Mouse (Mus musculus): ENCODE measurements around the gene Zcchc3.
A peak's percentile ranks its signal among the peaks of the same experiment; 100 is the strongest.

Gene Zcchc3

DNA sequence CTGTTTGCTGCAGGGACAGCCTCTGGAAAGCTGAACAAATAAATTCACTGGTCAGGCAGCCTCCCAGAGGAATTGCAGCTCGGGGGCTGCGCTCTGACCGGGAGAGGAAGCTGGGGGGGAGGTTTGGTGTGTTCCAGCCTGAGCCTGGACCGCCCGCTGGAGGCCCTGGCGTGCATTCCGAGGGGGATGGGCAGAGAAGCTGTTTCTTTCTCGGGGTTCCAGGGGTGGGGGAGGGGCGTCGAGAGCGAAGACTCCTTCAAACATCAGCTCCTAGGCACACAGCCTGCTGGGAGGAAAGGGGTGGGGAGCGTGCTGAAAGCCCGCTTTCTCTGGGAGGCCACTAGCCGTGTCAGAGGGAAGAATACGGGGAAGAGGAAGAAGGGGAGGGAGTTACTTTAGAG, 3.9 kb downstream of the Zcchc3 start:
- DNase-seq (ENCODE audit: low read depth, low spot score): no peak

DNA sequence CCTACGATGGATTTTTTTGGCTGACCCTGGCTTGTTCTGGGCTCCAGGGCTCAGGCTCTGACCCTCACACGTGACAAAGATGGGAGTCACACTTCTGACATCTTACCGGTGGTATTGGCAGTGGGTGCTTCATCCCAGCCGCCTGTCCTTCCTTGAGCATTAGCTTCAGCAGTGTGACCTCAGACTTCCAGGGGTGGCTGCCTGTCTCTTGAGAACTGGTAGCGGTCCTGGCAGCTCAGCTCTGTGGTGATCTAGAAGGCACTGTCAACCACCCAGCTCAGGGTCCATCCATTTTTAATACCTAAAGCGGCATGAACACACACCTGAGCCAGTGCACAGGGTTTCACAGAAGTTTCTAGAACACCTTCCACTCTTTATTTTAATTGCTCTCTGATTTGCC, 5.0 kb downstream of the Zcchc3 start:
- no peak for DNase-seq (ENCODE audit: low read depth, low spot score)

DNA sequence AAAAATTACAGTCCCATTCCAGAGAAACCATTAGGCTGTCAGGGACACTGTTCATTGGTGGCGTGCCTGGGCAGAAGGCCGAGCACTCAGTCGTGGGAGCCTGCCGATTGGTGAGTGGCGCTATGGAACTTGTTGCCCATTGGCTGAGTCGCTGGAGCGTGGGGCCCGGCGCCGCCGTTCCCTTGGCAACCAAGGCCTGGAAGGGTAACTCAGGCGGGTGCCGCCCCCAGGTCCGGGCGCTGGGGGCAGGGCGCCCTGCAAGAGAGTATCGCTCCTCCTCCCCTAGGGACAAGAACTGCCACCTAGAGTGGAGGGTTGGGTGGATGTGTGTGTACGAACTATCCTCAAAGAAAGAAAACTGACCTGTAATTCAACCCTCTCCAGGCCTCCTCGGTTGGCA, 8.7 kb downstream of the Zcchc3 start:
- peak; percentile 91 for DNase-seq (ENCODE audit: low read depth, low spot score)

DNA sequence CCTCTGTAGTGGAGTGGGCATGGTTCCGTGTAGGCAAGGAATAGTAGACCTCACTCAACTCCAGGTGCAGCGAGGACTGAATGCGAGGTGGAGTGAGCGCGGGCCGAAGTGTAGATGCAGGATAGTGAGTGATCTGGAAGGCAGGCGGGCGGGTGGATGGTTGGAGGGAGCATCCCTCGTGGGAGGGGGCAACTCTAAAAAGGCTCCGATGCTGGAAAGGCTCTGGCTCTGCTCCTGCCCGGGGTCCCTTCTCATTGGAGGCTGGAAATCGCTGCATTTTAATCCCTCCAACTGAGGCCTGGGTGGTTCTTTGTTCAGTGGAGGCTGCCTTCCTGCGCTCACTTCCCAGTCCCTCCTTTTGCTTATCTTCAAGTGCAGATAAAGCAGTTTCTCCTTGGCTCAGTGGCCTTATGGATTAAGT, 15.7 kb downstream of the Zcchc3 start:
- no peak for DNase-seq (ENCODE audit: low read depth, low spot score)

DNA sequence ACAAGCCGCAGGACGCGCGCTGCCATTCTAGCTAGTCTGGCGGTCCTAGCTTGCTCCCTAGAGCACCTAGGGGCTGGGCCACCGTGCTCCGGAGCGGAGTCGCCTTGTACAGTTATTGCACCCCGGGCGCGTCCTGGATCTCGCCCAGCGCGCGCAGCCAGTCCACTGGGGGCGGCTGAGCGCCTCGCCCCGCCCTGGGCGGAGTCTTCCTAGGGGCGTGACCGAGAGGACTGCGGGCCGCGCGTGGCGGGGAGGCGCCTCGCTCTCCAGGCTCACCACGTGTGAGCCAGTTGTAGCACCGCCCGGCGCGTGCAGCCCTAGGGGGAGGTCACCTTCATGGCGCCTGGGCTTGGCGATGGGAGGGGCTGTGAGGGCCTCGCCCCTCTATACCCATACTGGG, 16.1 kb downstream of the Zcchc3 start:
- no peak for DNase-seq (ENCODE audit: low read depth, low spot score)

DNA sequence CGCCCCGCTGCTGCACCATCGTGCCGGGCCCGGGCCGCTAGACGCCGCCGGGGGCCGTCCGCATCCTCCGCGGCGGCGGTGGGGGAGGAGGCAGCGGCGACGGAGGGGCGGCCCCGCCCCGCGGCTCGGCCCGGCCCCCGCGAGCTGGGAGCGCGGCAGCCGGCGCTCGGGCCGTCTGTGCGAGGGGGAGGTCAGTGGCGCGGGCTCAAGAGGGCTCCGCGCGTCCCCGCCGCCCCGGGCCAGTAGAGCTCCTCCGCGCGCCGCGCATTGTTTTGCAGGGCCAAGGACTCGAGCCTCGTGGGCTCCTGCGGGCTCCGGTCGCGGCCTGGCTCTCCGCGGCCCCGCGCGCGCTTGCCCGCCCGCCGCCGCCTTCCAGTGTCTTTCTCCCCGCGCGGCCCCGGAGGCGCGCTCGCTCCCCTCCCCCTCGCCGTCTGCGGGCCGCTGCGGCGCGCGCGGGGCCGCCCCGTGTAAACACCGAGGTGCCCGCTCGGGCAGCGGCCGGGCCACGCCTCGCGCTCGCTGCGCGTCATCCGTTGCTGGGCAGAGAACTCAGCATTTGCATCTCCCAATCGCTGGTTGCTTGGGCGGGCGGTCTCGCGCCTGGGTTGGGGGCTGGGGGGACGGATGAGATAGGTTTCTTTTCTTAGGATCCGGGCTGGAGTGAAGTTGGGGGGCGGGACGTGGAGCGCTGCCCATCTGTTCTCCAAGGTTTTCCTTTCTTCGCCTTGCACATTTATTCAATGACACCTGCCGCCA, 17.0 kb downstream of the Zcchc3 start, which contains the start of gene Sox12:
Sox12 (minus strand) TSS at position 384 of the 756 bp plus-strand sequence.
- no peak for DNase-seq (ENCODE audit: low read depth, low spot score)

DNA sequence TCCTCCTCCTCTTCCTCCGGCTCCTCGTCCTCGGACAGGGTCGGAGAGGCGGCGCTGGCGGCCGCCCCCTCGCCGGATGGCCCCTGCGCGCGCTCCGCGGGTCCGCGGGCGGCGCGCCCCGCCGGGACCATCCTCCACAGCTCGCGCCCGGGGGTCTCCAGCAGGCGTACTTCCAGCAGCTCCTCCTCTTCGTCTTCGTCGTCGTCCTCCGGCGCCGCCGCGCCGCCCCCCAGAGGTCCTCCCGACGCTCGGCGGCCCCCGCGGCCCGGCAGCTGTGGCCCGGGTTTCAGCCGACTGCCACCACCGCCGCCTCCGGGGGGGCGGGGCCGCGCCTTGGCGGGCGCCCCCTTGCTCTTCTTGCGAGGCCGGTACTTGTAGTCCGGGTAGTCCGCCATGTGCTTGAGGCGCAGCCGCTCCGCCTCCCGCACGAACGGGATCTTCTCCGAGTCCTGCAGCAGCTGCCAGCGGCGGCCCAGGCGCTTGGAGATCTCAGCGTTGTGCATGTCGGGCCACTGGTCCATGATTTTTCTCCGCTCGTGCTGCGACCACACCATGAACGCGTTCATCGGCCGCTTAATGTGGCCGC, 17.7 kb downstream of the Zcchc3 start:
- DNase-seq (ENCODE audit: low read depth, low spot score): no peak

DNA sequence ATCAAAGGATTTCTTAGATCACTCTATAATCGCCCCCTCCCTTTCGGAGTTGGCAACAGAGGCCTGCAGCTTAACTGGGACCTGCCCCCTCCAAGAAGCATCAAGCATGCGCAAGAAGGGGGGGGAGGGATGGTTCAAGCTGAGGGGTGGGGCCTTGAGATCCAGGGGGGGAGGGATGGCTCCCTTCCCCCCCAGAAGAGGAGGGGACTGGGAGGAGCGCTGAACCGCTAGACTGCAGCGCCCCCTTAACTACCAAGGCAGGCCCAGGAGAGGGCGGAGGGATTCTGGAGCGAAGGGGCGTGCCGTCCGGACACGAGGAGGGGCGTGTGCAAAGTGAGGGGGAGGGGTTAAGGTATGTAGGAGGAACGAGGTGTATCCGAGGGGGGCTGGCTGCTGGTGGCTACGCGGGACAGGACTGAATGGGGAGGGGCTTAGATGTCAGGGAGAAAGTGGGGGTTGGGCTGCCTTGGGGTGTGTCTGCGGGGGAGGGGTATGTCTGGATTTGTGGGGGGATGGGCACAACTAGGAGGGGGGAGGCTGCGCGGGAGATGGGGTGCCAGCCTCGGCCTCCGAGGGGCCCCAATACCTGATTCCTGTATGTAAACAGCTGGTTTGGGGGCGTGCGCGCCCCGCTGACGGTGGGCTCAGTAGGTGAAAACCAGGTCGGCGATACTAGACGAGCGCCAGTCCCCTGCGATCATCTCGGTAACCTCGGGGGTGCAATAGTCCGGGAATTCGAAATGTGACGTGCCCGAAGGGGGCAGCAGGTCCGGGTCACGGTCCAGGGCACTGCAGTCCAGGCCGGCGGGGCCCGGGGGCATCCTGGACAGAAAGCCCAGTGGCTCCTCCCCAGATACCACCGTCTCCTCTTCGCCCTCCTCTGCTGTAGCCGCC, 18.5 kb downstream of the Zcchc3 start:
- DNase-seq (ENCODE audit: low read depth, low spot score): no peak

DNA sequence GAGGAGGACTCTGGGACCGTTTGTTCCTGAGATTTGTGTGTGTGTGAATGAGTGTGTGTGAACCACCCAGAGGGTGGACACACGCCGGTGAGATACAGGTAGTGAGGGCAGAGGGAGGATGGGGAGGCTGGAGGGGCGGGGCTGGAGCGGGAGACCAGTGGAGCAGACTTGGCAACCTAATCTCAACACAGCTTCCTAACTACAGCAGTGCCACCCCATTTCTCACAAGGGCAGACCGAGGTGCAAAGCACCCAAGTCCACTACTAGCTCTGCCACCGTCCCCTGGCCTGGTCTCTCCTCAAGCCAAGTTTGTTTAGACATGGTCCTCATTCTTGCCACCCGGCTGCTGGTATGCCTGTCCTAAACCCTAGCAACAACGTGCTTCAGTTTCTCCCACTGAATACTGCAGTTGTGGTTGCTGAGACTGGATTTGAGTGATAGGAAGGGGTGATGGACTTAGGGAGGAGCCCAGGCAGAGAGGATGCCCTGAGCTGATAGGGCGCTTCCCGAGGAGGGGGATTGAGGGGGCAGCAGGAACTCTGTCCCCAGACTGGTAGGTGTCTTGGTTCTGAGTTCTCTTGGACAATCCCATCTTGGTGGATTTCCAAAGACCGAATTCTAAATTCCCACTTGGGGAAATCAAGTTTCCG, 19.4 kb downstream of the Zcchc3 start:
- DNase-seq (ENCODE audit: low read depth, low spot score): no peak

DNA sequence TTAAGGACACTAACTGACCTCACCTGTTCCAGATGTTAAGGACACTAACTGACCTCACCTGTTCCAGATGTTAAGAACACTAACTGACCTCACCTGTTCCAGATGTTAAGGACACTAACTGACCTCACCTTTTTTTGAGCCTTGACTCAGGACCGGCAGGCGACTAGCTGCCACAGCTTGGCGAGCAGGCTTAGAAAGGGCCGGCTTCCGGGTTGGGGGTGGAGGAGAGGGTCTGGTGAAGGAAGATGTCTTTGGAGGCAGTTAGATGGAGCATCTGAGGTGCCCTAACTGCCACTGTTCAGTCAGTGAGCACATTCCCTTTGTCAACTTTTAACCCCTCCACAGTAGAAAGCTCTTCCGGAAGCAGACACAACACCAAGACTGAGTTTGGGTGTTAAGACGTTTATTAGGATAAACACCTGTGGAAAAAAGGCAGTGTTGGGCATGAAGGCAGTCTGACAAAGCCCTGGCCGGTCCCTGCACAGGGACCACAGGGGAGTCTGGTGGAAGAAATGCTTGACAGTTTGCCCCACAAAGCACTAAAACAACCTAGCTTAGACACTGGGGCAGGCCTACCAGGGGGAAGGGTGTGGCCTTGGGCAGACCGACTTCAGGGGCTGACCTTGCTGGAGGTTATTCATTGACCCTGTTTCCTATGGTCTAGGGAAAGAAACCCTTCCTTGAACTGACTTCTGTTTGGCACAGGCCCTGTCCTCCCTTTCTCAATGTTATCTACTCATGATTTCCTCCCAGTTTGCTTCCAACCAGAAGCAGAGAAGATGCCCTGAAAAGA, 21.4 kb downstream of the Zcchc3 start:
- no peak for DNase-seq (ENCODE audit: low read depth, low spot score)

DNA sequence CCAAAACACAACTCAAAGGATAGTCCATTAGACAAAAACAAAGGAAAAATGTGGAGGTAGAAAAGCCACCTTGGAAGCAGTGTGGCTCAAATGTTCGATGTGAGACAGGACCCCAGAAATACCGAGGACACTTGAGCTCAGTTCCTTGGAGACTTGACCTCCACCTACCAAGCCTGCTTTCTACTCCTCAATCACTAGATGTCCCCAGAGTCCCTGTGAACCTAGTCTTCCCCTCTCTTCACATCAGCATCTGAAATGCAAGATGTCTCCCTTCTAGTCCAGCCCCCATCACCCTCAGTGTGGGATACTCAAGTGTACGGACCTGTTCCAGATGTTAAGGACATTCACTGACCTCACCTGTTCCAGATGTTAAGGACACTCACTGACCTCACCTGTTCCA, 22.0 kb downstream of the Zcchc3 start:
- DNase-seq (ENCODE audit: low read depth, low spot score): no peak

DNA sequence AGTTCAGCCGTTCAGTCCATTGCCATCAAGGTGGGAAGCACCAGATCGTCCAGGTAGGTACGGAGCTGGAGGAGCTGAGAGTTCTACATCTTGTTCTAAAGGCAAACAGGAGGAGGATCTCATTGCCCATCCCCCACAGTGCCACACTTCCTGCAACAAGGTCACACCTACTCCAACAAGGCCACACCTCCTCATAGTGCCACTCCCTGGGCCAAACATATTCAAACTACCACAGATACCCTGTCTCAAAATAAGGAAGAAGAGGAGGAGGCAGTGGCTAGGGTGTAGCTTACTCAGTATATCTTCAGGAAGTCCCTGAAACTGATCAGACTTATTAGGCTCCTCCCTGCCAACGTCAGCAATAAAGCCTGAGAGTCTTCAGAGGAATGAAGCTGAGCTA, 30.6 kb downstream of the Zcchc3 start:
- DNase-seq (ENCODE audit: low read depth, low spot score): no peak

DNA sequence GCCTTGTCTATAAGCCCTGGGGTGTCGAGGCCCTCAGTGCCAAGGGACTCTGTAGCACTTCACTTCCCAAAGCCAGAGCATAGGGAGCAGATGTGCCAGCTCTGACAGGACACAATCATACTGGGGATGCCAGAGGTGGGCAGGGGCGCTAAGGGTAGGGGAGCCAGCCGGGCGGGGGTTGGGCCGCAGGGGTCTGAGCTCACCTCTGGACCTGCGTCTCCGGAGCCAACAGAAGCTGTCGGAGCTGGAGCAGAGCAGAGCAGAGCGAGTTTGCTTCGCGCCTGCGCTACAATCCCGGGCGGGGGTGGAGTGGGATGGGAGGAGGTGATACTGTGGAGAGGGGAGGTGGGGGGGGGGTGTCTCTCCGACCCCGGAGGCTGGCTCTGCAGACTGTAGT, 38.5 kb downstream of the Zcchc3 start, which contains the start of gene Nrsn2:
Nrsn2 (minus strand) TSS at position 294 of the 397 bp plus-strand sequence.
- DNase-seq (ENCODE audit: low read depth, low spot score): no peak

DNA sequence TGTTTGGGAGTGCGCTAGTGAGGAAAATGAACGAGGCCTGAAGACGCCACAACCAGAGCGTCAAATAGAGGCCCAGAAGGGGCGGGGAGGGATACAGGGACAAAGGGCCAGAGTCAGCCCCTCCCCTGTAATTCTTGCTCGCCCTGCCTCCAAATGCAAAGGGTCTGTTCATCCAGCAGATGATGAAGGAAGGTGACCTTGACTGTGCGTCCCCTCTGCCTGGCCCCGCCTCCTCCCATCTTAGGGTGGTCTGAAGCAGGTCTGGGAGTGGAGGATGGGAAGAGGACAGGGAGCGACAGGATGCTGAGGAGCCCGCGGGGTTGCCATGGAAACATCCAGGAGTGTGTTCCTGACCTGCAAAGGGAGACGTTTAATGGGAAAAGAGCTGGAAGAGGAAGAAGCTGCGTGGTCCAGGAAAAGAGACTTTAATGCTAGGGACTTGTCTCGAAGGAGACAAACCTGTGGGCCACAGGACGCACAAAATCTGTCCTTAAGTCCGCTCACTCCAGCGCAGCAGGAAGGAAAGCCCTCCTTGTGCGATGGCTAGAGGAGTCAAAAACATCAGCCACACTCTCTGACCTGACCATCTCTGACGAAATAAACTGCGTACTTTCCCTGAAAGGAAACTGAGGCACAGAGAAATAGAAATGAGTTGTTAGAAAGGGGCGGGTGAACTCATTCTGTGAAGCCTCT, 39.0 kb downstream of the Zcchc3 start:
- DNase-seq (ENCODE audit: low read depth, low spot score): no peak

DNA sequence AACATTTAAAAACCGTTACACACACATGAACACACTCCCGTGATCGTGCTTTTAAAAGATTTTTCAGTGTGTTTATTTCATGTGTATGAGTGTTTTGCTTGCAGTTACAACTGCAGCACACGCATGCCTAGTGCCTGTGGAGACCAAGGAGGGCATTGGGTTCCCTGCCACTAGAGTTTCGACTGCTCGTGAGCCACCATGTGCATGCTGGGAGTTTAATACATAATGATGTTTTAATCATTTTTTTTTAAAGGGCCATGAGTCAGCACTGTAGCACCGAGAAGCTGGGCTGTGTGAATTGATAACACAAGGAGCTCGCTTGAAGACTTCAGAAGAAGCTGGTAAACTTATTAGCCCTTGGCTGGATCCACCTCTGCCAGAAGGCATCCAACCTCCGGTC, 41.3 kb downstream of the Zcchc3 start:
- no peak for DNase-seq (ENCODE audit: low read depth, low spot score)

DNA sequence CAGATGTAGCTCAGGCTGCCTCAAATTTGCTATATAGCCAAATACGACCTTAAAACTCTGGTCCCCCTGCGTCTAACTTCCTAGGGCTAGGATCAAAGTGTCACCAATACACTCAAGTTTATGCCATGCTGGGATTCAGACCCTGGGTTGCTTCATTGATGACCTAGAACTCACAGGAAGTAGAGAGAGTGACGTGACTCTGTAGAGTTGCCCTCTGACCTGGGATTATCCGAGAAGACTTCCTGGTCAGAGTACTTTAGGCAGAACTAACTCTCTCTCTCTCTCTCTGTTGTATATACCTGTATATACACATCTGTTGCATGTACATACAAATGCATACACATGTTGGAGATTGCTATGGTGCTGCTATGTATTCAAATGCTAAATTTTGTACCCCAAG, 42.2 kb downstream of the Zcchc3 start:
- no peak for DNase-seq (ENCODE audit: low read depth, low spot score)

DNA sequence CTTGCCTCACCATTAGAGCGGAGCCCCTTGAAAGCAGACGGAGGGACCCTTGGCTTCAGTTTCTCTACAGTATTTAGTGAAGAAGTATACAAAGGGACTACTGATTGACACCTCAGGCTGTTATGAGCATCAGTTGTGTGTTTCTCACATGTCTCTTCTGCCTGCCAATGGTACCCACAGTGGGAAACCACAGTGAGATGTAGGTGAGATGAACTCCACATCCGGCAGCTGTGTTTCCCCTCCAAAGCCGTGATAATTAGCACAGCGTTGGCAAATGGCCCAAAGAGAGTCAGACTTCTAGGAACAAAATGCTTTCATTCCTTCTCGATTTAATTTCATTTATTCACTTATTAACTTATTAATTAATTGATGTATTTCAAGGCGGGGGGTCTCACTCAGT, 42.7 kb downstream of the Zcchc3 start:
- DNase-seq (ENCODE audit: low read depth, low spot score): no peak

DNA sequence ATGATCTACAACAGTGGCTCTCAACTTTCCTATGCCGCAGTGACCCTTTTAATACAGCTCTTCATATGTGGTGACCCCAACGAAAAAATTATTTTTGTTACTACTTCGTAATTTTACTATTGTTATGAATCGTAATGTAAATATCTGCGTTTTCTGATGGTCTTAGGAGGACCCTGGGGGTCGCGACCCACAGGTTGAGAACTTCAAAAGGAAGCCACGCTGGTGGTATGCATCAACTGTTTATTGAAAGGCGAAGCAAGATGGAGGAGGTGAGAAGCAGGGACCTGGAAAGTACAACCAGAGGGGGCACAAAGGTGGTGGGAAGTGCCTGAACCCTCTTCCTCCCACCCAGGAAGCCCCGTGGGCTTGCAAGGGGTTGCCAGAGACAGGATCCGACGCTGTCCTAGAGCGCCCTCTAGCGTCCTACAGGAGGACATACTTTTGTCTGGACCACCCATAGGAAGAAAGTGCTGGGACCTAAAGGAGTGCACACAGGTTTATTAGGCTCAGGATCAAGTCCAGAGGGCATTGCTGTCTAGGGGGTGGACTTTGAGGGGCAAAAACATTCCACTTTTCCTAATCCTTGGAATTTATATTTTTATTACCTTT, 46.2 kb downstream of the Zcchc3 start:
- no peak for DNase-seq (ENCODE audit: low read depth, low spot score)

DNA sequence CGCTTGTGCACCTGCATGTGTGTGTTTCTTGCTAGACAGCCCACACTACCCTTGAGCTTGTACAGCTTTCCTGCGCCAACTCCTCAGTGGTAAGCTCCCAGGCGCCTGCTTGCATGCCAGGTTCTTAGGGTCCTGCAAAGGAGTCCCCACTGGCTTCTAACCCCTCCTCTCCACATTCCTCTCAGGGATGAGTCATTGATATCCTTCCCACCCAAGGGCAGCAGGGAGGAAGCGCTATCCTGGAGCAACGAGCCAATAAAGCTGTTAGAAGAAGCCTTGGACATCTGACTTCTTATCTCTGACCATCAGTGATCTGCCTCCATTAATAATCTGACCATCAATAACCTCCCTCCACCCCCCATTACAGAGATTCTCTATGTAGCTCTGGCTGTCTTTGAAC, 46.9 kb downstream of the Zcchc3 start:
- no peak for DNase-seq (ENCODE audit: low read depth, low spot score)
